Mouse (Mus musculus) right cerebral cortex, postnatal 14 days (tissue): ENCODE measurements around the gene Kcna1.

ENCODE experiments used
- DNase-seq: peaks from one replicate; pipeline ENCODE4 v3.0.0; 2022

Gene Kcna1

DNA sequence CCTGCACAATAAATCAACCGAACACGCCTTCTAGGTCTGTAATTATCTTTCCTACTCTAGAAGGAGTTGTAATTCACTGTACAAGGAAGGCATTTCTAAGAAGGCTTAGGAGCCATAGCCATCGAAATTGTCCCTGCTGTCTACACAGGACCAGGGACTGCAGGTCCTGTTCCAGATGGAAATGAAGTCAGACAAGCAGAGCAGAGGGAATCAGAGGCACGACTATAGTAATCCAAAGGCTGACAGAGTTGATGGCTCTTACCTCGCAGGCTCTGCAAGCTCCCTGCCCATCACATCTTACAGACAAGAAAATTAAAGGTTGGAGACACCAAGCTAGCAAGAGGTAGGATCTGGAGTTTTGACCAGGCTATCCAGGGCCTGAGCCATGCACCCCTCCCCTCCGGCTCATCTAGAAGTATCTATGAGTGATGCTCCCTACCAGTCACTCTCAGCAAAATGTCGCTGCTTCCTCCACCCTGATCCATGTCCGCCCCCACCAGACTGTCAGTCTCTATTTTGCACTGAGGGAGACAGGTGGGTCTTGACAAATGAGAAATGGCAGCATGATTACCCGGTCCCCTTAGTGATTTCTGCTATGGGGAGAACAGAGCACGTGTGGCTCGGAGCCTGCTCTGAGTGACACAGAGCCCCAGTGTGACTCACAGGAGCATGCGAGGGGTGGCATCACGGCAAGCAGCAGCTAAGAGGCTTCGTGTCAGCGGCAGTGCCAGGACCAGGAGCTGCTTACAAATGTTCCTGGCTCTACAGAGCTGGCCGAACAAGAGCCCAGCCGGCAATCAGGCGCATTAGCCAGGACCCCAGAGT lies 50.2 kb downstream of the Kcna1 start:
- DNase-seq = no peak

DNA sequence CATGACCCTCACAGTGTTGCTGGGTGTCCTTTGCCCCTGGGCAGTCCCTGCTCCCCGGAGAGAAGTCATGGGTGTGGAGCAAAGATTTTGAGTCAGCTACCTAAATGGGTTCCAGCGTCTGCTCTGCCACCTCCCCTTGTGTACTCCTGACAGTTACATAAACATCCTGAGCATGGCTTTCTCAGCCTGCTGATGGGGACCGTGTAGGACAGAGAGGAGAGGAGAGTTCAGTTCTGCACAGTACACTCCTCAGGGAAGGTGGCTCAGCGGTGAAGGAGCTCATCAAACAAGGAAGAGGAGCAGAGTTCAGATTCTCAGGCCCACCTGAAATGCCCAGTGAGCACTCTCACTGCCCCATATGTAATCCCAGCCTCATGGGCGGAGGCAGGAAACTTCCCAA lies 51.1 kb downstream of the Kcna1 start:
- DNase-seq = no peak

DNA sequence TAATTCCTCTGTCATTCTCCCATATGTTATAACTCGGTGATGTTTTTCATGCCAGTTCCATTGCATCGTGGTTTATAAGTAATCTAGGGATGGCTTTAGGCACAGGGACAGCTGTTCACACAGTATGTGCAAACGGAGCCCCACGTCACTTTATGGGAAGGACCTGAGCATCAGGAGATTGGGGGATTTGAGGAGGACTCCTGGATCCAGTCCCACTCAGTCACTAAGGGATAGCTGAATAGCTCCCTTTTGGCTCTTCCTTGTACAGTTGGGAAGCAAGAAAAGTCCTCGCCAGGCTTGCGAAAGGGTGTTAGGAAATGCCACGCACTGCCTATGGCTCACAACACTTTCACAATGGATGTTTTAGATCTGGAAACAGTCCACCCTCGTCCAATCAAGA lies 51.8 kb downstream of the Kcna1 start:
- DNase-seq = no peak

DNA sequence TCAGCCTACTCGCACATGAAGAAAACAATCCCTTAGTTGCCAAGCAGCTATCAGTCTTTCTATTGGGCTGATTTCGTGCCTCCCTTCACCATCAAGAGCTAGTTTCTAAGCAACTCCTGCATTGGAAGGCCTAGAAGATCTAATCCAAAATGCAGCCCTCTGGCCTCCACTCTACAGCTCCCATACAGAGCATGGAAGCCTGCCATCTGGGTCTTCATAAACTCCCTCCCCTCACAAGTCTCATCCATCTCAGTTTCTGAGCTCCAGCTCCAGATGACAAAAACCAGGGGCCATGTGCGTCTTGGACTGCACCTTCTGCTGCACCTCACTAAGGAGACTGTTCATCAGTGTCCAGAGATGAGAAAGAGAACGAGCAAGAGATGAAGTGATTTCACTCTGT lies 52.8 kb downstream of the Kcna1 start:
- no peak for DNase-seq
